In genomic region chr4:105158169-105158555, GRCm38 (mm10) we compare ENCODE assay signal across 8 mouse cellular contexts. TPM values are rescaled to one million over a fixed set of nuclear protein-coding genes. Genes with fewer than 3 reads are reported as not detected.
DNase-seq lines count a peak whose midpoint lies in the region; ATAC-seq lines count a peak whose summit lies in the region.

No protein-coding gene starts in this region.

- H3K4me1 ChIP-seq in embryonic facial prominence, embryonic 14.5 days (ENCODE audit: control insufficient read depth, insufficient read depth, low read length): peaks cover 14% of the 10 kb centered on the region
- peaks cover 10% of the 10 kb centered on the region; the same call in 1 of the 2 replicates for H3K4me1 ChIP-seq in heart, embryonic 12.5 days (replicated peaks)
- H3K4me1 ChIP-seq in kidney, embryonic 16.5 days (ENCODE audit: insufficient read depth, low read length): peaks cover 25% of the 10 kb centered on the region
- H3K4me1 ChIP-seq in liver, embryonic 13.5 days (replicated peaks): no peaks in the 10 kb centered on the region

- under 1% methylated on average over 26 of the region's 26 CpGs for WGBS in embryonic facial prominence, embryonic 14.5 days
- WGBS in heart, embryonic 12.5 days: under 1% methylated on average over 26 of the region's 26 CpGs
- WGBS in kidney, embryonic 16.5 days: 0% methylated on average over 26 of the region's 26 CpGs
- under 1% methylated on average over 26 of the region's 26 CpGs for WGBS in liver, embryonic 13.5 days (ENCODE audit: insufficient replicate concordance)

- H3K27me3 ChIP-seq in embryonic facial prominence, embryonic 14.5 days (replicated peaks; ENCODE audit: control insufficient read depth, insufficient read depth, low read length): no peaks in the 10 kb centered on the region
- H3K27me3 ChIP-seq in heart, embryonic 12.5 days (replicated peaks): peaks cover 10% of the 10 kb centered on the region; the same call in 1 of the 2 replicates
- H3K27me3 ChIP-seq in kidney, embryonic 16.5 days (ENCODE audit: insufficient read depth, low read length): no peaks in the 10 kb centered on the region
- H3K27me3 ChIP-seq in liver, embryonic 13.5 days: peaks cover 32% of the 10 kb centered on the region
- no peaks in the 10 kb centered on the region for H3K27me3 ChIP-seq in splenic B cell, adult 2 months (ENCODE audit: control insufficient read depth, insufficient read depth, low read length, poor library complexity, severe bottlenecking)

- peak; percentile 53 for ATAC-seq in embryonic facial prominence, embryonic 14.5 days (ENCODE audit: low read depth)
- ATAC-seq in heart, embryonic 12.5 days (ENCODE audit: insufficient number of reproducible peaks, low FRiP score): peak; percentile 68
- ATAC-seq in kidney, embryonic 16.5 days (ENCODE audit: low FRiP score, low TSS enrichment): peak; percentile 64
- ATAC-seq in liver, embryonic 13.5 days (ENCODE audit: low read depth): peak; percentile 70

- H3K9me3 ChIP-seq in embryonic facial prominence, embryonic 14.5 days (ENCODE audit: control insufficient read depth, low read length): no peaks in the 10 kb centered on the region
- no peaks in the 10 kb centered on the region for H3K9me3 ChIP-seq in heart, embryonic 12.5 days (replicated peaks)
- H3K9me3 ChIP-seq in kidney, embryonic 16.5 days (ENCODE audit: low read length): no peaks in the 10 kb centered on the region
- no peaks in the 10 kb centered on the region for H3K9me3 ChIP-seq in liver, embryonic 13.5 days (replicated peaks)

- H3K27ac ChIP-seq in embryonic facial prominence, embryonic 14.5 days (replicated peaks; ENCODE audit: low read depth, low read length): peak overlapping the region; percentile 98
- peak overlapping the region; percentile 85 for H3K27ac ChIP-seq in heart, embryonic 12.5 days (ENCODE audit: poor library complexity, severe bottlenecking)
- H3K27ac ChIP-seq in kidney, embryonic 16.5 days (ENCODE audit: low read length): peak overlapping the region; percentile 98
- peak overlapping the region; percentile 75; the same call in 1 of the 2 replicates for H3K27ac ChIP-seq in liver, embryonic 13.5 days

- DNase-seq in layer of hippocampus, adult 11-12 months (ENCODE audit: low spot score): peak; percentile 71
- no peak for DNase-seq in layer of hippocampus, adult 9-10 months (ENCODE audit: low spot score)
- peak; percentile 88 for DNase-seq in embryonic facial prominence, embryonic 14.5 days (ENCODE audit: low spot score)
- peak; percentile 17 for DNase-seq in liver, embryonic 13.5 days
- DNase-seq in naive thymus-derived CD4-positive, alpha-beta T cell, adult 2 months (ENCODE audit: low read depth): peak; percentile 19
- DNase-seq in splenic B cell, adult 2 months (ENCODE audit: low read depth, low spot score): peak; percentile 81

- peaks cover 28% of the 10 kb centered on the region for H3K36me3 ChIP-seq in embryonic facial prominence, embryonic 14.5 days (ENCODE audit: control insufficient read depth, insufficient read depth, low read length)
- peaks cover 5% of the 10 kb centered on the region; the same call in 1 of the 2 replicates for H3K36me3 ChIP-seq in heart, embryonic 12.5 days
- peaks cover 6% of the 10 kb centered on the region for H3K36me3 ChIP-seq in kidney, embryonic 16.5 days (ENCODE audit: insufficient read depth, low read length)
- H3K36me3 ChIP-seq in liver, embryonic 13.5 days: no peaks in the 10 kb centered on the region
- 0 out of 2 replicates have a peak, but pooled peaks cover 2% of the 10 kb centered on the region for H3K36me3 ChIP-seq in splenic B cell, adult 2 months (ENCODE audit: control insufficient read depth, insufficient read depth, low read length, poor library complexity, severe bottlenecking)

- peak overlapping the region; percentile 73 for H3K4me2 ChIP-seq in embryonic facial prominence, embryonic 14.5 days (ENCODE audit: low read depth, low read length)
- peak overlapping the region; percentile 68 for H3K4me2 ChIP-seq in heart, embryonic 12.5 days
- peak overlapping the region; percentile 77 for H3K4me2 ChIP-seq in kidney, embryonic 16.5 days (replicated peaks; ENCODE audit: low read depth, low read length)
- peak overlapping the region; percentile 73 for H3K4me2 ChIP-seq in liver, embryonic 13.5 days

- peak overlapping the region; percentile 97 for H3K9ac ChIP-seq in embryonic facial prominence, embryonic 14.5 days (ENCODE audit: low read depth, low read length)
- peak overlapping the region; percentile 82 for H3K9ac ChIP-seq in heart, embryonic 12.5 days
- peak overlapping the region; percentile 96 for H3K9ac ChIP-seq in kidney, embryonic 16.5 days (replicated peaks; ENCODE audit: low read length)
- peak overlapping the region; percentile 73 for H3K9ac ChIP-seq in liver, embryonic 13.5 days

- H3K4me3 ChIP-seq in embryonic facial prominence, embryonic 14.5 days (ENCODE audit: low read depth, low read length): peak overlapping the region; percentile 86
- H3K4me3 ChIP-seq in heart, embryonic 12.5 days: peak overlapping the region; percentile 75
- peak overlapping the region; percentile 92 for H3K4me3 ChIP-seq in kidney, embryonic 16.5 days (ENCODE audit: low read length)
- peak overlapping the region; percentile 67 for H3K4me3 ChIP-seq in liver, embryonic 13.5 days (replicated peaks)

RNA-seq across cellular contexts. Expression of gene Plpp3, which starts 1.0 kb away (rescaled TPM):
- 107 and 123 TPM in 2 replicates for polyA plus RNA-seq in embryonic facial prominence, embryonic 14.5 days (2014; fragmentation: Nextera tagmentation; extraction: Ambion mirVana)
- 28.6 and 30.3 TPM in 2 replicates for polyA plus RNA-seq in heart, embryonic 12.5 days (2016; fragmentation: Nextera tagmentation; extraction: Ambion mirVana)
- 69.2 and 76.3 TPM in 2 replicates for polyA plus RNA-seq in kidney, embryonic 16.5 days (2015; fragmentation: Nextera tagmentation; extraction: Ambion mirVana)
- polyA plus RNA-seq in liver, embryonic 13.5 days (2015; fragmentation: Nextera tagmentation; extraction: Ambion mirVana): 11.7 and 12.8 TPM in 2 replicates

RNA-seq across cellular contexts. Expression of gene Prkaa2, which starts 48.5 kb away (rescaled TPM):
- polyA plus RNA-seq in embryonic facial prominence, embryonic 14.5 days (2014; fragmentation: Nextera tagmentation; extraction: Ambion mirVana): 3.9 and 5.6 TPM in 2 replicates
- 48.2 and 53.1 TPM in 2 replicates for polyA plus RNA-seq in heart, embryonic 12.5 days (2016; fragmentation: Nextera tagmentation; extraction: Ambion mirVana)
- polyA plus RNA-seq in kidney, embryonic 16.5 days (2015; fragmentation: Nextera tagmentation; extraction: Ambion mirVana): 8.8 and 9.1 TPM in 2 replicates
- polyA plus RNA-seq in liver, embryonic 13.5 days (2015; fragmentation: Nextera tagmentation; extraction: Ambion mirVana): 0.22 and 0.37 TPM in 2 replicates
